19 mouse cellular contexts compared by ENCODE assay signal in the genomic region with DNA sequence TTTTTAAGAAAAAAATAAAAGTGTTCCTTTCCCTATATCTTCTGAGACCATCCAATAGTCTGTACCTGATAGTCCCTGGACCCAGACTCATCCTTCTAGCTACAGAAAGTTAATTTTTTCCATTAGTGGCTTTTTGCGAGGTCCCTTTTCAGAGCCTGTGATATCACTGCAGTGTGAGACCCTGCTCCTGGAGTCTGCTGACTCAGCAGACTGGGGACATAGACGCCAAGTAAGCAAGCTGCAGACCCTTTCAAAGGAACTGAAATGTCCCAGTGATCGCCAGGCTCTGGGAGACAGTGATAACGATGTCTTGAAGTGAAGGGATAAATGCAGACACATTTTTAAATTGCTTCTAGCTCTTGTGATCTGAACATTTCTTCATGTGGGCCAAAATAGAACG.
"Had no signal": no experiment of that assay in that cellular context is flagged by ENCODE, and none has a peak within 500 bp of the region (broad histone marks: within the 10 kb centered on the region; RNA-seq: fewer than 3 reads in every experiment).

No protein-coding gene starts in this region.

- H3K27ac ChIP-seq: midbrain, embryonic 10.5 days; midbrain, embryonic 12.5 days; neural tube, embryonic 13.5 days; neural tube, embryonic 15.5 days had no signal

- H3K4me1 ChIP-seq: neural tube, embryonic 13.5 days; neural tube, embryonic 15.5 days had no signal

- H3K9me3 ChIP-seq: midbrain, embryonic 10.5 days; midbrain, embryonic 12.5 days; neural tube, embryonic 13.5 days; neural tube, embryonic 15.5 days had no signal

- H3K9ac ChIP-seq: lung, embryonic 14.5 days; midbrain, embryonic 12.5 days; neural tube, embryonic 13.5 days; neural tube, embryonic 15.5 days had no signal

- H3K4me3 ChIP-seq: midbrain, embryonic 10.5 days; midbrain, embryonic 12.5 days; myocyte; neural tube, embryonic 13.5 days; neural tube, embryonic 15.5 days had no signal

- ATAC-seq: midbrain, embryonic 16.5 days had no signal

- DNase-seq: lung, adult 18-20 months; lung, embryonic 14.5 days; lung, postnatal 10 days; lung, postnatal 4 days; midbrain, embryonic 14.5 days; retina, postnatal 1 day; right cerebral cortex, adult 18-20 months; right cerebral cortex, postnatal 25 days; right cerebral cortex, postnatal 4 days; spleen, adult 18-20 months; thymus, adult 18-20 months; thymus, postnatal 14 days; thymus, postnatal 36 days had no signal

- H3K4me2 ChIP-seq: lung, embryonic 14.5 days; midbrain, embryonic 12.5 days; neural tube, embryonic 13.5 days; neural tube, embryonic 15.5 days had no signal

- H3K36me3 ChIP-seq: midbrain, embryonic 10.5 days; midbrain, embryonic 12.5 days had no signal

- H3K27me3 ChIP-seq: midbrain, embryonic 12.5 days; neural tube, embryonic 13.5 days; neural tube, embryonic 15.5 days had no signal
